Mouse (Mus musculus) embryonic facial prominence, embryonic 14.5 days (tissue): Measurements from ENCODE around the gene Ttc25. TPM values are rescaled to one million over a fixed set of nuclear protein-coding genes. Genes with fewer than 3 reads are reported as not detected.
"Not testable (repeated sequence)": the region's sequence is repeated elsewhere in the genome, so short reads cannot be mapped to it uniquely, and the experiment has no call there.

Experiments
- ATAC-seq: fragments of 200-750 bp; cut with Nextera tagmentation; 2 replicates; pipeline ENCODE4 v1.8.0; 2017; ENCODE audit warnings: low read depth, moderate number of reproducible peaks, moderate TSS enrichment
- DNase-seq: peaks from one replicate; pipeline ENCODE4 v3.0.0-alpha.2; 2015; ENCODE audit warnings: low spot score
- H3K27ac ChIP-seq: fragments of 300-500 bp; sonication (generic); replicated peaks from 2 replicates; pipeline ENCODE4 v1.5.1; 2014; ENCODE audit warnings: low read depth, mild to moderate bottlenecking, low read length, moderate library complexity
- H3K27me3 ChIP-seq: fragments of 300-500 bp; sonication (generic); replicated peaks from 2 replicates; pipeline ENCODE4 v1.6.1; 2014; ENCODE audit warnings: low read length; ENCODE audit not compliant: control insufficient read depth, insufficient read depth
- H3K36me3 ChIP-seq: fragments of 300-500 bp; sonication (generic); 2 replicates; pipeline ENCODE4 v1.6.1; 2014; ENCODE audit warnings: low read length, mixed read lengths; ENCODE audit not compliant: control insufficient read depth, insufficient read depth
- H3K4me1 ChIP-seq: fragments of 300-500 bp; sonication (generic); 2 replicates; pipeline ENCODE4 v1.6.1; 2014; ENCODE audit warnings: antibody characterized with exemption, low read length; ENCODE audit not compliant: control insufficient read depth, insufficient read depth
- H3K4me2 ChIP-seq: fragments of 300-500 bp; sonication (generic); 2 replicates; pipeline ENCODE4 v1.6.1; 2014; ENCODE audit warnings: low read depth, mild to moderate bottlenecking, low read length, moderate library complexity, mixed read lengths
- H3K4me3 ChIP-seq: fragments of 300-500 bp; sonication (generic); 2 replicates; pipeline ENCODE4 v1.5.1; 2014; ENCODE audit warnings: low read depth, mild to moderate bottlenecking, low read length
- H3K9ac ChIP-seq: fragments of 300-500 bp; sonication (generic); 2 replicates; pipeline ENCODE4 v1.6.1; 2014; ENCODE audit warnings: low read depth, mild to moderate bottlenecking, low read length, moderate library complexity, mixed read lengths
- H3K9me3 ChIP-seq: fragments of 300-500 bp; sonication (generic); 2 replicates; pipeline ENCODE4 v1.6.1; 2016; ENCODE audit warnings: low read length; ENCODE audit not compliant: control insufficient read depth
- WGBS: fragments of 180-500 bp; shearing (Covaris S2); extraction: QIAGEN DNeasy Blood & Tissue Kit; methylation state at CpG from one replicate; pipeline ENCODE4 v1.1.7; 2014; 5-methylcytosine and 5-hydroxymethylcytosine counted together
- polyA plus RNA-seq: library from polyadenylated mRNA; unstranded; fragments of >200 nt; fragmentation: Nextera tagmentation; extraction: Ambion mirVana; gene quantifications from 2 replicates; pipeline ENCODE4 v1.2.1, GENCODE M21; 2014

The Ttc25 gene
- polyA plus RNA-seq, 1 experiment from 2014 or later: 2.4 TPM

DNA sequence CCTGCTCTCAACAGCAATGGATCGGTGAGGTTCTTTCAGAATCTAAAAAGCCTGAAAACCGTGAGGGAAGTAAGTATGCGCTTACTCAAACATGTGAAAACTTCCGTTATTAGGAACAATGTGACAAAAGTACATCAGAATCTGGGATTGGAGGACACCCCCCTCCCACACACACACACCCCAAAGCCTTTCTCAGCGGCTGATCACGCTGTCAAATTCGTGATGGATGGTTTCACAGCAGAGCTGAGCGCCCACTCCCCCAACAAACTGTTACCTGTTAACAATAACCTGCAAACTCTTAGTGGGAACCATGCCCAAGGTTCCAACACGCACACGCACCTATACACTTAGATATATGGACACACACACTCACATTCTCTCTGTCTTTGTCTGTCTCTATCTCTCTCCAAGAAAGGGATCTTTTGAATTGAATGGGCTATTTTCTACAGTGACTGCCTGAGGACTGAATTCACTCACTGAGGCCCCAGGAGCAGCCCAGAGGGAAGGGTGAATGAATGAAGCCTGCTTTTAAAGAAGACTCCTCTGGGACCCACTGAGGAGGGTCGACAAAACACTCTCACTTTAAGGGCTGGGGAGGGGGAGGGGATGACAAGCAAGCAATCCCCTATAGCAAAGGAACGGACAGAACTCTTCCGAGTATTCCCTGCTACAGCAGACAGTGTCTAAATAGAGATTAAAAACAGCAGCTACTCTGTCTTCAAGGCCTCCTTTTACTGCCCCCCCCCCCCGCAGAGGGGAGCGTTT, 19.2 kb upstream of the Ttc25 start:
- Histone ChIP-seq H3K4me2 (peak overlapping the region; percentile 82), H3K27ac (no peak overlapping the region), H3K4me3 (peak overlapping the region; percentile 62), H3K27me3 (no peaks in the 10 kb centered on the region), H3K4me1 (peaks cover 24% of the 10 kb centered on the region), H3K36me3 (peaks cover 29% of the 10 kb centered on the region), H3K9ac (peak overlapping the region; percentile 73), H3K9me3 (no peaks in the 10 kb centered on the region)
- ATAC-seq: no peak
- no peak for DNase-seq
- WGBS: 12% methylated on average over 15 of the region's 15 CpGs

GRCm38 (mm10) chr11:100527066-100527457, 18.3 kb upstream of the Ttc25 start:
- no peaks in the 10 kb centered on the region for H3K27me3 ChIP-seq
- H3K9me3 ChIP-seq: no peaks in the 10 kb centered on the region
- H3K27ac ChIP-seq: peak overlapping the region; percentile 86
- peak overlapping the region; percentile 62 for H3K4me3 ChIP-seq
- ATAC-seq: peak; percentile 12
- peak; percentile 77 for DNase-seq
- H3K4me2 ChIP-seq: peak overlapping the region; percentile 82
- H3K36me3 ChIP-seq: peaks cover 21% of the 10 kb centered on the region
- under 1% methylated on average over 26 of the region's 26 CpGs for WGBS
- H3K4me1 ChIP-seq: peaks cover 24% of the 10 kb centered on the region
- peak overlapping the region; percentile 73 for H3K9ac ChIP-seq

DNA sequence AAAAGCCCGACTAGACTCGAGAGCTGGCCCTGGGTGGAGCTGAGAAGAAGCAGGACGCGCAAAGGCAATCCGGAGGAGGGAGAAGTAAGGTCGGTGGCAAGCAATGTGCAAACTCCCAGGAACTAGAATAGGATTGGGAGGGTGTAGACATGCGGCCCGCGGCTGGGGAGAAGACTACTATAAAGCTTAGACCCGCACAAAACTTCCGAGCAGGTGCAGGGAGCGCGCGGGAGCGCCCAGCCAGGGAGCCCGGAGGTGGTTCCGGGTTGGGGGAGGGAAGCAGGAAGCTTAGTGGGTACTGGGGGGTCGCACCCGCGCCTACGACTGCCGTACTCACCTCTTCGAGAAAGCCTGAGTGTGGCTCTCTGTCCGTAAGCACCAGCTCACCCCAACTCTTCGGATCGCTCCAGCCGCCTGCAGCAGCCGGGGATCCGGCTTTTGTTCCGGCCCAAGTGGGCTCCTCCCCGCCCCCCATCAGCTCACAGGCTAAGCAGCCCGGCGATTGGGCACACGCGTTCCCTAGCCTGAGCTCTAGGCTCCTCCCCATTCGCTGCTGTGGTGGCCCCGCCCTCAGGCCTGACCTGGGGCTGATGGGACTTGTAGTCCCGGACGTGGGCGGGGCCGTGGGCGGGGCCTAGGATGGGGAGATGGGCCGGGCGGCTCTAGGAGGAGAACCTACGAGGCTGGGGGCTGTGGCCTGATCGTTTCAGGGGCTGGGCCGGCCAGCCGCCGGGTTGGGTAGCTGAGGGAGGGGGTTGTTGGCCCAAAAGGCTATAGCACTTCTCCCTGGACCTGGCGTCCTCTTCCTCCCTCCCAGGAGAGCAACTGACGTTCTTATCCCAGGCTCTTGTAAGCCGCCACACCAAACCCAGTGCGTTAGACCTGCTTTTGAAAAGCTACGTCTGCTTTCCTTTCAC, 17.7 kb upstream of the Ttc25 start, which contains the start of gene Acly:
Gene Acly, minus strand, starts transcription at position 543 of the 917 bp plus-strand sequence.
- ATAC-seq (peak; percentile 97), DNase-seq (peak; percentile 100)
- Histone ChIP-seq H3K4me2 (peak within 1 kb of the TSS; percentile 82), H3K4me1 (peaks cover 24% of the 10 kb centered on the region), H3K9ac (peak within 1 kb of the TSS; percentile 73), H3K27me3 (no peaks in the 10 kb centered on the region), H3K4me3 (peak within 1 kb of the TSS; percentile 62), H3K27ac (peak within 1 kb of the TSS; percentile 86), H3K9me3 (no peaks in the 10 kb centered on the region), H3K36me3 (peaks cover 14% of the 10 kb centered on the region)
- whole genome bisulfite sequencing: 2% methylated on average over 38 of the region's 54 CpGs

GRCm38 (mm10) chr11:100528375-100529165, 16.8 kb upstream of the Ttc25 start:
- H3K4me3 ChIP-seq: peak overlapping the region; percentile 62
- ATAC-seq (peak; percentile 9; the same call in 1 of the 2 replicates), DNase-seq (no peak)
- 22% methylated on average over 19 of the region's 19 CpGs for WGBS
- peak overlapping the region; percentile 82 for H3K4me2 ChIP-seq
- peak overlapping the region; percentile 56 for H3K27ac ChIP-seq
- no peaks in the 10 kb centered on the region for H3K9me3 ChIP-seq
- peak overlapping the region; percentile 73 for H3K9ac ChIP-seq
- peaks cover 24% of the 10 kb centered on the region for H3K4me1 ChIP-seq
- no peaks in the 10 kb centered on the region for H3K27me3 ChIP-seq
- peaks cover 6% of the 10 kb centered on the region for H3K36me3 ChIP-seq

DNA sequence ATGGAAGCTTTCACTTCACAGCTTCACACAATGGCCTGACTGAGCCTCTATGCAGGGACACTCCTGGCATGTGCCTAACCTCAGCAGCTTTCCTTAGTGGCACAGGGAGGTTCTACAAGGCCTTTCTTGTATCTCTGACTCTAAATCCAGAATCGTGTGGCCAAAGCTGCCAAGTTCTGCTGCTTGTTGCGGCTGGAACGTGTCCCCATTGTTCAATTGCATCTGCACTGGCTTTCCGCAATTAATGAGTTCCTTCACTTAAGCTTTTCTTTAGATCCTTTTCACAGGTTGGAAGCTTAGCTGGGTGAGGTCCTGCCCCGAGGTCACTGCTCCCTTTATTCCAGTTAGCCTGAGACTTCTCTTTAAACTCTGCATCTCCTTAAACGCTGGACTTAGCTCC, 11.5 kb upstream of the Ttc25 start:
- DNase-seq: no peak

DNA sequence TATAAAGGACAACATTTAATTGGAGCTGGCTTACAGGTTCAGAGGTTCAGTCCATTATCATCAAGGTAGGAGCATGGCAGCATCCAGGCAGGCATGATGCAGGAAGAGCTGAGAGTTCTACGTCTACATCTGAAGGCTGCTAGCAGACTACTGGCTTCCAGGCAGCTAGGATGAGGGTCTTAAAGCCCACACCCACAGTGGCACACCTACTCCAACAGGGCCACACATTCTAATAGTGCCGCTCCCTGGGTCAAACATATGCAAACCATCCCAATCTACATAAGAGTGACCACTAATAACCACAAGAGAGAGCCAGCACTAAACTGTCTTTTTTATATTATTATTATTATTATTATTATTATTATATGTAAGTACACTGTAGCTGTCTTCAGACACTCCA, 11.0 kb upstream of the Ttc25 start:
- not testable (repeated sequence) for H3K4me1 ChIP-seq, H3K9me3 ChIP-seq, DNase-seq, ATAC-seq, H3K9ac ChIP-seq, H3K4me2 ChIP-seq, H3K36me3 ChIP-seq, H3K4me3 ChIP-seq, H3K27me3 ChIP-seq, H3K27ac ChIP-seq
- WGBS: 70% methylated on average over 2 of the region's 2 CpGs

More for the DNA sequence above, 11.5 kb upstream of the Ttc25 start:
- no peak overlapping the region for H3K4me2 ChIP-seq
- H3K27me3 ChIP-seq: no peaks in the 10 kb centered on the region
- H3K27ac ChIP-seq: no peak overlapping the region
- 64% methylated on average over 6 of the region's 6 CpGs for WGBS
- H3K4me1 ChIP-seq: no peaks in the 10 kb centered on the region
- H3K9me3 ChIP-seq: no peaks in the 10 kb centered on the region
- no peak overlapping the region for H3K9ac ChIP-seq
- H3K4me3 ChIP-seq: no peak overlapping the region
- ATAC-seq: no peak
- H3K36me3 ChIP-seq: no peaks in the 10 kb centered on the region

DNA sequence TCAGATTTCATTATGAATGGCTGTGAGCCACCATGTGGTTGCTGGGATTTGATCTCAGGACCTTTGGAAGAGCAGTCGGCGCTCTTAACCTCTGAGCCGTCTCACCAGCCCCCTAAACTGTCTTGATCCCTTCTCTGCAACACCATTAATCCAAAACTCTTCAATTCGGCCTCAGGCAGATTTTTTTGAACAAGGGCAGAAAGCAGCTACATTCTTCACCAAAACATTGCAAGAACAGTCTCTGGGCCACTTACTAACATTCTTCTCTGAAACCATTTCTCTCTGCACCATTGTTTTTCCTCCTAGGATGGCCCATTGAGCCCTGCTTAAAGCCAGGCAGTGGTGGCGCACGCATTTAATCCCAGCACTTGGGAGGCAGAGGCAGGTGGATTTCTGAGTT, 10.6 kb upstream of the Ttc25 start:
- H3K4me2 ChIP-seq, H3K9ac ChIP-seq, H3K36me3 ChIP-seq, DNase-seq, H3K27ac ChIP-seq, ATAC-seq, H3K4me3 ChIP-seq, H3K4me1 ChIP-seq, H3K9me3 ChIP-seq, H3K27me3 ChIP-seq: not testable (repeated sequence)
- WGBS: 74% methylated on average over 6 of the region's 6 CpGs

GRCm38 (mm10) chr11:100535996-100536395, 9.4 kb upstream of the Ttc25 start:
- no peaks in the 10 kb centered on the region for H3K36me3 ChIP-seq
- ATAC-seq (no peak), DNase-seq (no peak)
- H3K4me1 ChIP-seq: no peaks in the 10 kb centered on the region
- no peak overlapping the region for H3K9ac ChIP-seq
- no peaks in the 10 kb centered on the region for H3K9me3 ChIP-seq
- H3K4me2 ChIP-seq: no peak overlapping the region
- H3K4me3 ChIP-seq: no peak overlapping the region
- no peaks in the 10 kb centered on the region for H3K27me3 ChIP-seq
- 85% methylated on average over 1 of the region's 1 CpGs for WGBS
- H3K27ac ChIP-seq: no peak overlapping the region
